Mouse (Mus musculus) left cerebral cortex, adult 11 months (tissue): Measurements from ENCODE around the gene Vill.

Experiments used
- DNase-seq: peaks from one replicate; pipeline ENCODE4 v3.0.0; 2022; ENCODE audit warnings: low spot score

The Vill gene

DNA sequence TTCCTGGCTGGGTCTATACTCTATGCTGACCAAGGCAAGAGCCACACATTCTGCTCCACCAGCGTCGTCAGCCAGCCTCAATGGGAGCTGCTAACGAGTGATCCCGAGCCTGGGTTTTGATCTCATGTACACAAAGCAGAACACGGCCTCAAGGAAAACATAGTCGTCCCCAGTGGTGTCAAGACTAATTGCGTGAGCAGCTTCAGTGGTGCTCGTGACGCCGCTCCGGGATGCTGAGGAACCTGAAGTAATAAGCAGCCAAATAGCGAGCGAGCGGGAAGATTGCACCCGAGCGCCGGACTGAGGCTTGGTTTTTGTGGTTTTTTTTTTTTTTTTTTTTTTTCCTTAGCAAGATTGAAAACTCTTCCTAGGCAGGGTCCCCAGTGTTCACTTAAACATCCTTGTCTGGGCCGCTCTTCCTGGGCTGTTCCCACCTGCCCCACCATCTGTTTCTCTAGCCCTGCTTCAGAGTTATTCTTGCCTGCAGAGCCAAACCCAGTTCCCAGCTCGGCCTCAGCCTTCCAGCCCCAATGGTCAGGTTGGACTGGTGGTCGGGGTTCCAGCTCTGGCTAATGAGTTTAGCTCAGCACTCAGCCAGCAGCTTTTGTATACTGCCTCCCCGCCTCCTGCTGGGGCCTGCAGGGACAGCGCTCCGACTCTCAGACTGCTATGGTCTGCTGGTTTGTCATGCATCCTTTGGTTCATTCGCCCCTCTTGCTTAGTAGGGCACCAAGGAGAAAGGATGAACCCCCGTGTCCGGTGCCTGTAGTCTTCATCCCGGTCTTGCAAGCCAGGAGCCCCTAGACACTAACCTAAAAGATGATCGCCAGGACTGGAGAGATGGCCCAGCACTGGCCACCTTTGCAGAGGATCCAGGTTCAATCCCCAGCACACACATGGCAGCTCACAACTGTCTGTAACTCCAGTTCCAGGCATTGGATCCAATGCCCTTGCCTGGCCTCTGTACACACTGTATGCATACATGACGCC lies 17.6 kb upstream of the Vill start:
- DNase-seq = no peak

DNA sequence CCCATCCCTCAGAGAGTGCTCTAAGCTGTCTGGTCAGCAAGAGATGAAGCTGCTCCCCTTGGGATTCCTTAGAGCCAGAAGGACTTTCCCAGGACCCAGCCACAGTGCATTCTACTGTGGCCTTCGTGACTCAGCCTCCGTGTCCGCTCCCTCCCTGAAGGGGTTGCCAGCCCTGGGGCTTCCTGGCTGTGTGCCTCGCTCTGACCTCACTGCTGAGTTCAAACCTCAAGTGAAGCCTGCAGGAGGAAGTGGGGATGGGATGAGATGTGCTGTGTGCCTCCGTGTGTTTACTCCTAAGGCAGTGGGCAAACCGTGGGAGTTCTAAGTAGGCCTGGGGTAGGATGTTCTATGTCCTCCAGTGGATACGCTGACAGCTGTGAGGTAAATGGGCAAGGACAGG lies 16.7 kb upstream of the Vill start:
- no peak for DNase-seq

DNA sequence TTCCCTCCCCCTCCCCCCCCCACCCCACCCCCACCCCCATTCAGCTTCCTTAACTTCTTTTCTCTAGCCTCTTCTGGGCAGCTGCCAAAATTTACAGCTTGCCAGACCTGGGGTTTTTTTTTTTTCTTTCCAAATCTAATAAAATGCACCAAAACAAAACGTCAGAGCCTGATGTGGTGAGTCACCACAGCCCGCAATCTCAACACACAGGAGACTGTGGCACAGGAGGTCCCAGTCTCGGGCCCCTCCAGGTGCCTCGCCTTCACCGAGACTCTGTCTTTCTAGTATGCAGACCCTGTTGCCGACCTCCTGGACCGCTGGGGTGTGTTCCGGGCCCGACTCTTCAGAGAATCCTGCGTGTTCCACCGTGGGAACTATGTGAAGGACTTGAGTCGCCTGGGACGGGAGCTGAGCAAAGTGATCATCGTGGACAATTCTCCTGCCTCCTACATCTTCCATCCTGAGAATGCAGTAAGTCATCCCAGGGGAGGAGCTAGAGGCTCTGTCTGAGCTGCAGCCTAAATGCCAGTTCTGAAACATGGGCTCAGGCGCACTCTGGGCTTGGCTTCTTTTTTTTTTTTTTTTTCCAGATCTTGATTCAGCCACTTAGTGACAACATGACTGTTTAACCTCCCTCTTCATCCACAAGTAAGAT lies 15.4 kb upstream of the Vill start:
- DNase-seq = no peak

DNA sequence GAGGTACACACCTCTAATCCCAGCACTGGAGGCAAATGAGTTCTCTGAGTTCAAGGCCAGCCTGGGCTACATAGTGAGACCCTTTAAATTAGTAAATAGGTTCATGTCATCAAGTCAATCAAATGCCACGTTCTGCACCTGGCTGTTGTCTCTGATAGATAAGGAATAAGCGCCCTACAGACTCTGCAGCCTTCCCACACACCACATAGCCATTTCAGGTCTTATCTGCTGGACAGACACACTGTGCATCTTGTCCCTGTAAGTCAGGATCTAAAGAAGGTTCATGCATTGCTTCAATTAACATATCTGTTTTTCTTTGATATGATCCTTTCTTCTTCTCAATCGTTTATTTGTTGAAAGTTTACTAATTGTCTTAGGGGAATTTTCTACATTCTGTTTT lies 14.0 kb upstream of the Vill start:
- no peak for DNase-seq

DNA sequence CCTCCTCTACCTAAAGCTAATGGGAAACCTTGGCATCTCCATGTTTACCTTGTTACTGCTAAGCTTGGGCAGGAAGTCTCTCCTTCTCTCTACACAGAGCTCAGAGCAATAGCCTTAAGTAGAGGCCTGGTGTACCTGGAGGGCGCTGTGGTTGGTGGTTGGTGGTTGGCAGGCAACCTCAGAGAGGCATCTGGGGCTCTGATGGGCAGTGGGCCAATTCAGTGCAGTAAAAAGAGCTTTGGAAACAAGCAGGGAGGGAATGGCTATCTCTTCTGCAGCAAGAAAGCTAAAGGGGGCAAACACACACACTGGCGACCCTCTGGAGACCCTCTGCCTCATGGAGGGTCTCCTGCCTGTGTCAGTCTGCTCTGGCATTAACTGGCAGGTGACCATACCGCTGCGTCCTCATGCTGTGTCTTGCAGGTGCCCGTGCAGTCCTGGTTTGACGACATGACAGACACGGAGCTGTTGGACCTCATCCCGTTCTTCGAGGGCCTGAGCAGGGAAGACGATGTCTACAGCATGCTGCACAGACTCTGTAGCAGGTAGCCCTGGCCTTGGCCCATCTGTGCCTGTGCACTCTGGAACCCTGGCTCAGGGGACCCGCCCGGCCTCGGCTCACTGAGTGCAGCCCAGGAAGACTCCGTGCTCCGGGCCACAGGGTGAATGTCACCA lies 12.3 kb upstream of the Vill start:
- no peak for DNase-seq

DNA sequence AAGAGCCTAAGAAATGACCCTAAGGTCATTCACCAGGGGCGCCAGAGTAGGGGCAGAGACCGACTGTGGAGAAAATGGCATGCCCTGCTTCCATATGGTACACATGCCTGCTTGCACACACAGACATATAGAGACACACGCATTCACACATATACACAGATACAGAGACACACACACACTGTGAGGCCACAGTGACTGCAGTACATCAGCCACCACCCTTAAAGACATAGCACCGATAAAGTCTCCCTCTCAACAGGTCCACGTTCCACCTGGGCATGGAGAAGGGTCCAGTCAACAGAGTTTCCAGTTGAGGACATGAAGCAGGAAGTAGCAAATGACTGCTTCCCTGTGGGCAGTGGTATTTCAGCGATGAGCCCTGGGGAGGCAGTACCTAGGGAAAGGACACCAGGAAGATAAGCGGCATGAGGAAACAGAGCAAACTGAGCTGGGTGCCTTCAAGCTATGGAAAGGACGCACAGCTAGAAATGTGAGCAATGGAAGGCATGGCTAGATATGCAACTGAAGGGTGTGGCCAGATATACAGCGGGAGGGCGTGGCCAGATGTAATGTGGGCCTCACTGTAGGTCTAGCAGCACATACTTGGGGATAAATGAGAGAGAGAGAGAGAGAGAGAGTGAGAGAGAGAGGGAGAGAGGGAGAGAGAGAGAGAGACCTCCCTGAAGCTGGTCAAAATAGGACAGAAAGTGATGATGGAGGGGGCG lies 4.2 kb upstream of the Vill start:
- DNase-seq = no peak

DNA sequence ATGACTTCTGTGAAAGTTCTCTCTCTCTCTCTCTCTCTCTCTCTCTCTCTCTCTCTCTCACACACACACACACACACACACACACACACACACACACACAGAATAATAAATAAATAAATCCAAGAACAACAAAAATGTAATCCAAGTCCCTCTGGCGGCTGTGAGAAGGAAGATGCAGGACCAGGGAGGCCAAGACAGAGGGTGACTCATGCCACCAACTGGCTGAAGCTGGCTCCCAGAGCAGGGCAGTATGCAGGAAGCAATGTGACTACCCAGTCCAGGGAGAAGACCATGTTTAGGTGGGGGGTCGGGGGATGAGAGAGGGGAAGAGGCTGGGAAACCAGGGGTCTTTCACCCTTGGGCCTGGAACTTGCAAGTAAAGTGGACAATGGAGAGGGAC lies 1.4 kb upstream of the Vill start:
- no peak for DNase-seq

DNA sequence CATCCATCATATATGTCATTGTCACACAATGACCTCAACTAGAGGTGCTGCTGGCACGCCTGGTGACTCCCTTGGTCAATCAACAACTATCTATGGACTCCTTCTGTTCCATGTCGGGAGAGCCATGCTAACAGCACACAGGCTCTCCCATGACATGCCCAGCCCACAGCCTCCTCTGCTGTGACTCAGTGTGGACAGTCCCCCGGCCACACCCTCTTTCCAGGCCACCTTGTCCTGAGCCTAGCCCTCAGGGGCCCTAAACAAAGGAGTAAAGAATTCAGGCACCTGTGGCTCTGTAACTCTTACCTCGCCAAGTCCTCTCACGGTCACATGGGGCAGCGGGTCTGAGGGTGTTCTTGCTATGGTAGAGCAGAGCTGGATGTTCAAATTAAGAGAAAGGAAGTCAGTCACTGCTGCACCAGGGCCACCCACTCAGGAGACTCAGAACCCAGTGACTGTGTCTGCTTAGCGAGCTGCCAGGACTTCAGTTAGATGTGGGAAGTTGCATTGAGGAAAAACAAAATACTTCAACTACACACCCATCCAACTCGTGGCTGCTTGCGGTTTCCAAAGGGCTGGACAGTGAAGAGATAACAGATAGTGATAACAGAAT lies 1.5 kb downstream of the Vill start:
- no peak for DNase-seq

DNA sequence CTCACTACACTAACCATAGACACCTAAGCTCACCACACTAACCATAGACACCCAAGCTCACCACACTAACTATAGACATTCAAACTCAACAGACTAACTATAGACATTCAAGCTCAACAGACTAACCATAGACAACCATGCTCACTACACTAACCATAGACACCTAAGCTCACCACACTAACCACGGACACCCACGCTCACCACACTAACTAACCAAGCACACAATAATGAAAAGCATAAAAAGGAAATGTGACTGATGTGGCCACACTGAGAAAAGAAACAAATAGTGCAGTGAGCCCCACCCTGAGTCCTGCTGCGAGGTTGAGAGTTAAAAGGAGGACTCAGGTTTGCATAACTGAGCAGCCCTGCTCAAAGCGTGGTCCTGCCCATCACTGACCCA lies 2.8 kb downstream of the Vill start:
- no peak for DNase-seq

DNA sequence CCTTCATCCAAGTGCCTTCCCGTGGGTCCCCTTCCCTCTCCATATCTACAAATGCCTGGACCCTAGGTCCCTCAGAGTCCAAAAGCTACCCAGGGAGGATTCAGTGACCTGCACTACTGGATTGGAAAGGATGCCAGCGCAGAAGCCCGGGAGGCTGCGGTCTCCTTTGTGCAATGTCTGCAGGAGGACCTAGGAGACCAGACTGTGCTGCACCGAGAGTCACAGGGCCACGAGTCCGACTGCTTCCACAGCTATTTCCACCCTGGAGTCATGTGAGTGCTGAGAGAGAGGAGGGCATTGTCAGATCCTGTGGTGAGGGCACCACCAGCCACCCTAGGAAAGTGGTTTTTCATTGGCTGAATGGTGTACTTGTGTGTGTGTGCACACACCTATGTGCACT lies 5.7 kb downstream of the Vill start:
- DNase-seq = no peak

DNA sequence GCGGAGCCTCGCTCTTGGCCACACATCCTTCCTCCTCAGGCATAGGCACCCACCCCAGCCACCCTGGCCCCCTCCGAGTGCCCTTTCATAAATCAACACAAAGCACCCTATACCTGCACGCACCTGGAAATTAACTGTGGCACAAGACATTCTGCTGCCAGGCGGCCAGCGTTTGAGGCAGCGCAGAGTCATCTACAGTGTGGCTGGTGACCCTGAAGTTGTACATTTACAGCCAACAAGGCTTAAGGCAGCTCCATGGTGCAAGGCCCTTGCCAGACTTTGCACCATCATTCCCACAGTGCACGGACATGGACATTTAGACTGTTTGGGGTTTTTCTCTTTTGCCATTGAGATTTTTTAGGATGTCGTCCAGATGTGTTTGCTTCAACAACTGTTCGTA lies 8.1 kb downstream of the Vill start:
- no peak for DNase-seq

DNA sequence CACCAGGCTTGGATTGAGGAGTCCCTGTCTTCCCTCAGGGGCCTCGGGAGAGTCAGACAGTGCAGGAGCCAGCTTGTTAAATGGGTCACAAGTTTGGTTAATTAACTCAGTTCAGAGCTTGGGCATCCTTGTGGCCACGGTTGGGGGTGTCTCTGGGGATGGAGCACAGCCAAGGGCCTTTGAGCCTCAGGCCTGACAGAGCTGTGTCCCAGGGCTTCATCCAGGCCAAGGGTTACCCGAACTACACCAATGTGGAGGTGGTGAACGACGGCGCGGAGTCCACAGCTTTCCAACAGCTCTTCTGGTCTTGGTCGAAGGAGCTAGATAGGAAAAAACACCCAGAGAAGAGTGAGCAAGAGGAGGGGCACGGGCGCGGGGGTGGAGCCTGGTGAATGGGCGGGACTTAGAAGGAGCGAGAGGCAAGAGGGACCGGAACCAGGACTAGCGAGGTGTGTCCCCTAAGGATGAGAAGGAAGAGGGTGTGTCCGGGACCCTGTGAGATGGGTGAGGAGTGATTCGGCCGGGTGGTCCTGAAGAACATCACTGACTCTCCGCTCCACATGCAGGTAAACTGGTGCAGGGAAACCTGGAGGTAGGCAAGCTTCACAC lies 10.6 kb downstream of the Vill start:
- no peak for DNase-seq

DNA sequence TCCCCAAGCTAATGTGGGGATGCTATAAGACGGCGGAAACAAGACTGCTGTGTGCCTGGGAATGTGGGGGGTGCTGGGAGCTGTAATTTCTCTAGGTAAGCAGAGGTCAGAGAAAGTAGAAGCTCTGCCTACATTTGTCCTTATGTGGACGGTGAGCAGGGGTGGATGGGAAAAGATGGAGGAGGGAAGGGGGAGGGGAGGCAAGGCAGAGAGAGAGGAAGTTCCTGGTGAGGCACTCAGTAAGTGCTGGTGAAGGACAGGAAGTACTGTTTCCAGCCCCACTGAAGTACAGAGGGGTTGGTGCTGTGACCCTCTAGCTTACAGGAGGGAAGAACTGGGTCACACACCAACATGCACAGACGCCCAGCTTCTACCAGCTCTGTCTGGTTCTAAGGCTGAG lies 11.7 kb downstream of the Vill start:
- DNase-seq = no peak

DNA sequence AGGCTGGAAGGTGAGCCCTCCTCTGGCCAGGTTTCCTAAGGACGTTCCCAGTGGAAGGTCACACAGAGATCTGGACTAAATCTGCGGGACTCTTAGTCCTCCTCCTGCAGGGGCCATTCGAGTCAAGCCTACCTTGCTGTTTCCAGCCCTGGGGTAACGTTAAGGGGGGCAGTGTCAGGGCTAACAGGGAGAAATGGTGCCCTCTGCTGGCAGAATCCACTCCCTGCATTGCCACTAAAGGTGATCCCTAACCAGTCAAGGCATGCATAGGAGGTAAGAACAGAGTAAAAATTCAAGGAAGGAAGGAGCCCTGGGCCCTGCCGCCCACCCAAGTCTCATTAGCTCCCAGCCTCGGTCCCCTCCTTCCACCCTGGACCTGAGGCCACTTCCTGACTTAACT lies 15.0 kb downstream of the Vill start:
- peak; percentile 66 for DNase-seq

DNA sequence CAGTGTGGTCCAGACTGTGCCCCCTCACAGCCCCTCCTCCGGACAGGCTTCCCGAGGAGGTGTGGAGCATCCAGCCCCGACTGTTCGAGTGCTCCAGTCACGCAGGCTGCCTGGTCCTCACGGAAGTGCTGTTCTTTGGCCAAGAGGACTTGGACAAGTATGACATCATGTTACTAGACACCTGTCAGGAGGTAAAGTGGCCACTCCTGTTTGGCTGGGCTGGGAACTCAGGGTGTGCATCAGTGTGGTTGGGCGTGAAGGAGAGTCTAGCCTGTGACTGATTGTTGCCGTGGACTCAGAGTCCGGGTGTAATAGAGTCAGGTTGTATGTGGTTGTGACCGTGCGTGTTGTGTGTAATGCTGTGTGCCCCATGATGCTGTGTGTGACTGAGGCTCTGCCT lies 15.7 kb downstream of the Vill start:
- DNase-seq = no peak

DNA sequence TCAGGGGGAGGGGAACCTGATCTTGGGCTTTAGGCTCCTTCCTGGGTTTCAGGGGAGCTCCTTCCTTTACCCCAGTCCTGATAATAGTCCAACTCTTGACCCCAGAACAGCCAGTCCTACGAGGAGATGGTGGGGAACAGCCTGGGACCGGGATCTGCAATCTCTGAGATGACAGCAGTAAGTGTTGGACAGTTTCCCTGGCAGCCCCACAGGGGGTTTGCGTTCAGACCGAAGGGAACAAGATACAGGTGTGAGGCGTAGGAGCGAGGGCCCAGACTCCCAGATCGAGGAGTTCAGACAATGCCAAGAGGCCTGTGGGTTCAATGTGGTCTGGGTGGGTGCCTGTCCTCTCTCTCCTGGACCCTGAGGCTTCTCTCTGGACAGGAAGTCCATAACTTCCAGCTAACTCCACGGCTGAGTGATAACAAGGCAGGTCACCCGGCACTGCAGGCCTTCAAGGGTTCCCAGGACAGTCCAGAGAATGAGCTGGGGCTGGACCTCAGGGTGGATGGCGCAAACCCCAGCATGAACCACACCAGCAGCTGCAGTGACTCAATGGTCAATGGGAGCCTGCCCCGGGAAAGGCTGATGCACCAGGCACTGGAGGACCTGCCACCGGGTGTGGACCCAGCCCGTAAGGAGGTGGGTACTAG lies 17.7 kb downstream of the Vill start:
- no peak for DNase-seq

DNA sequence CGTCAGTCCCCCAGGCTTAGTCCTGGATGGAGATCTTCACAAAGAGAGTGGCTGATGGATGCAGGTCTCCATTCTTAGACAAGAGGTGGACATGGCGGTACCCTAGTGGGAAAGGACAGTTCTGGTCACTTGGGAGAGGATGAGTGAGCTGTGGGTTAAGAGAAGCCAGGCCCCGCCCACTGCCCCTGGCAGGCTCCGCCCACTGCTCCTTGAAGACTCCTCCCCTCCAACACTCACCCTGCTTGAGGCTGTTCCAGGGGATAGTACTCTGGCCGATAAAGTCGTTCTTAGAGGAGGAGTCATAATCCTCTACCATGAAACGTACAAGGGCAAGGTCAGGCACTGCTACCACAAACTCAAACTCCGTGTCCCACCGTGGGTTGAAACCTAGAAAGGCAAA lies 19.2 kb downstream of the Vill start:
- DNase-seq = no peak

DNA sequence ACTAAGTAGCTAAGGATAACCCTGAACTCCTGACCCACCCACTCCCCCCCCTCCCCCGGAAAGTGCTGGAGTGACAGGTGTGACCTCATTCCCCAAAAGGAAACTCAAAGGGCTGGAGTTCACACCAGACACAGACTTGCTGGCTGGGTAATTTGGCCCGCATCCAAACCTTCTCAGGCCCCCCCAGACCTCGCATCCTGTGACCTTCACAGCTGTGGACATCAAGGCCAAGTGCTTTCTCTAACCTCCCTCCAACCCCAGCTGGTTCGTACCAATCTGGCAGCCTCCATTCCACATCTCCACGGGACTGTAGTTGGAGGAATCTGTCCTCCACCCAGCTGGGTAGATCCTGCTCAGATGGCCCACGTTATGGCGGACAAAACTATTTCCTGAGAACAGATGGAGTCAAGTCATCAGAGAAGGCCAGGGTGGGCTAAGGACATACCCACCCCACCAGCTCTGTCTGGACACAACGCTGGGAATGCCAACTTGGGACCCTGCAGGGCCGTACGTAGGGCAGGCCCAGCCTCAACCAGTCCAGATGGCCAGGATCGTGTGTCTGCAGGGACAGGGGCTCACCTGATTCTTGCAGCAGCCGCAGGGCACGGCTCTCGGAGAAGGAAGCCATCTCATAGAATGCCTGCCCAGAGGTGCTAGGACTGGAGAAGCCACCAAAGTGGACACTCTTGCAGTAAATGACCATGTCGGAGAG lies 20.8 kb downstream of the Vill start:
- no peak for DNase-seq

DNA sequence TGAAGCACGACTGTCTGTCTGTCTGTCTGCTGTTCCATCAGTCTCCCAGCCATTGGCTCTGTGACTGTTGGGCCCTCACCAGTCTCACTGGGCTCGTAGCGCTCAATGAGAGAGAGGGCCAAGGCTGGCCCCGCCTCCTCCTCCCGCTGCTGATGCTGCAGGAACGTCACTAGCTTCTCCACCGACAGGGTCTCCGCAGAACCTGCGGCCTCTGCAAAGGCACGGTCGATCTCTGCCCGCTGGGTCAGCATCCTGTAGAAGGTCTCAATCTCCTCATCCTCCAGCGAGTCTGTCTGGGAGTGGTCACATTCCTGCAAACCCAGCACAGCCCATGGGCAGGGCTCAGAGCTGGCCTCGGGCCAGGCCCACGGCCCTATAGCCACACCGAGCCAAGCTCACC lies 23.1 kb downstream of the Vill start:
- DNase-seq = no peak

DNA sequence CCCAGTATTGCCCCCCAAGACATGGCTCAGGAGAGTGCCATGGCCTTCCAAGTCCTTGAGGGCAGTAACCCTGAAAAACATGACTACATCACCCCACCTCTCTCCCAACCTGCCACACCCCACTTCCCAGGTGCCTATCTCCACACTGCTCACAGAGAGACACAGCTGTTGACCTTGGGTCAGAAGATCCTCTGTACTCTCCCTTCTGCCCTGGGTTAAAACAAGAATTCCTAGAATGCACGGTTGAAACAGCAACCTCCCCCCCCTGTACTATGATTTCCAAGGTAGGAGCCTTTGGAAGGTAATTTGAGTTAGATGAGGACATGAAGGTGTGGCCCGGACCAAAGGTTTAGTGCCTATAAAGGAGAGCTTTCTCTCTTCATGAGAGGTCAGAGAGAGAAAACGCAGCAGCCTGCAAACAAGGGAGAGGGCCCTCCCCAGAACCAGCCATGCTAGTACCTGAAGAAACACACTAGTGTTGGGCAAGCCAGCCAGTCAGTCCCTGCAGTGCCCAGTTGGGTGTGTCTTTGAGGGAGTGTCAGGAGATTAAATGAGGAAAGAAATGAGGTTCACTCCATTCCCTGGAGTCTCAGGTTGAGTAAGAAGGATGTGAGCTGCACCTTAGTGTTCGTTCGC lies 27.6 kb downstream of the Vill start:
- DNase-seq = no peak
